Mouse (Mus musculus) large intestine, adult 2 months (tissue): ENCODE results near the gene Cpt1c. TPM values are rescaled to one million over a fixed set of nuclear protein-coding genes. Genes with fewer than 3 reads are reported as not detected.

Experiments used
- DNase-seq: peaks from one replicate; pipeline ENCODE4 v3.0.0-alpha.2; 2012; ENCODE audit warnings: low read depth, low spot score
- WGBS: fragments of 180-500 bp; shearing (Covaris S2); methylation state at CpG from one replicate; pipeline ENCODE4 v1.1.7; 2018; 5-methylcytosine and 5-hydroxymethylcytosine counted together
- polyA plus RNA-seq: library from polyadenylated mRNA; depleted of rRNA; stranded (reverse); fragments of >200 nt; gene quantifications from 2 replicates; pipeline ENCODE4 v1.2.3, GENCODE M21; 2012; rRNA removed

Gene Cpt1c
- polyA plus RNA-seq, 1 experiment, result 4.2 TPM

GRCm38 (mm10) chr7:44929204-44930151 lies 45.2 kb downstream of the Cpt1c start, which contains the start of gene Ap2a1:
Gene Ap2a1, minus strand, starts transcription at chr7:44929496.
- peak; percentile 98 for DNase-seq
- under 1% methylated on average over 84 of the region's 84 CpGs for WGBS

GRCm38 (mm10) chr7:44928570-44928969 lies 46.1 kb downstream of the Cpt1c start:
- WGBS, result 0% methylated on average over 1 of the region's 1 CpGs
- DNase-seq, result no peak

DNA sequence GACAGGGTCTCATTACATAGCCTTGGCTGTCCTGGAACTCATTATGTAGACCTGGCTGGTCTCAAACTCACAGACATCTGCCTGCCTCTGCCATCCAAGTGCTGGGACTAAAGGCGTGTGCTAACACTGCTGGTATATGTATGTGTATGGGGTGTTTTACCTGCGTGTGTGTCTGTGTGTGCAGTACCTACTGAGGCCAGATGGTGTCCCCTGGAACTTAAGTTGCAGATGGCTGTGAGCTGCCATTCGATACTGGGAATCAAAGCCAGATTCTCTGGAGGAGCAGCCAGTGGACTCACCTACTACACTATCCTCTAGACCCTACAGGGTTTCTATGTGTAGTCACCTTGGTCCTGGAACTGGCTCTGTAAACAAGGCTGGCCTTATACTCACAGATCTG lies 49.2 kb downstream of the Cpt1c start:
- no peak for DNase-seq
- WGBS, result 65% methylated on average over 3 of the region's 3 CpGs

DNA sequence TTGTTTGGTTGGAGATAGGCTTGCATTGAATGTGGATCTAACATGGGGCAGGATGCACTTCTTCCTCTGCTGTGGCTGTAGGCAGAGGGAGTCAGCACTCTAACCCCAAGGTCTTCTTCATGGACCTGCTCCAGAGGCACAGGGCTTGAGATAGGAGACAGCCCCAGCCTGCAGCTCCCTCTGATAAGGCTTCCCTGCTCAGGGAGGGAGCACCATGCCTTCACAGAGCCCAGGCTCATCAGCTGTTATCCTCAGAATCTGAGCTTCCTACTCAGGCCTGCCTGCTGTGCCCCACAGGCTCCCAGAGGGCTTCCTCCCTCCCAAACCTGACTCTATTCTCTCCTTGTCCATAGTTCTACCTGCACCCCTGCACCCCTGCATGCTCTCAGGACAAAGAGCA lies 52.1 kb downstream of the Cpt1c start:
- no peak for DNase-seq

GRCm38 (mm10) chr7:44919127-44919526 lies 55.5 kb downstream of the Cpt1c start:
- WGBS, result 89% methylated on average over 5 of the region's 5 CpGs
- no peak for DNase-seq

- no peak for DNase-seq
- 48% methylated on average over 3 of the region's 3 CpGs for WGBS
These were observed 56.4 kb downstream of the Cpt1c start for GRCm38 (mm10) chr7:44918219-44918618.

DNA sequence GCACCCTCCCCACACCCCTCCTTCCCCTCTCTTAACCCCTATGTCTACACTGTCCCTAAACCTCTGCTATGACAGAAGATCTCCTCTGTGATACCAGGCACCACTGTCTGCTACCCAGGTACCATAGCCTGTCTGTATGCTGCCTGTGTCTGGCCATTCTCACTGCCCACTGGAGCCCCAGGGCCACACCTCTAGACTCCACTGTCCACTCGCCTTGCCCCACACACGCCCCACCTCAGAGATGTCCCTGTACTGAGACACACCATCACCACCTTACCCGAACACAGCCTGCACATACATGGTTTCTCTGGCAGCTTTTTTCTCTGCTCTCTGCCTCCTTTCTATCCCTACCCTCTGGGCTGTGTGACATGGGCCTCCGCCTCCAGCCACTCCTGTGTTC lies 57.8 kb downstream of the Cpt1c start:
- DNase-seq, result no peak
- 90% methylated on average over 4 of the region's 4 CpGs for WGBS

GRCm38 (mm10) chr7:44916191-44916590 lies 58.5 kb downstream of the Cpt1c start:
- 84% methylated on average over 6 of the region's 6 CpGs for WGBS
- no peak for DNase-seq

GRCm38 (mm10) chr7:44915314-44915713 lies 59.3 kb downstream of the Cpt1c start:
- 96% methylated on average over 9 of the region's 9 CpGs for WGBS
- no peak for DNase-seq

DNA sequence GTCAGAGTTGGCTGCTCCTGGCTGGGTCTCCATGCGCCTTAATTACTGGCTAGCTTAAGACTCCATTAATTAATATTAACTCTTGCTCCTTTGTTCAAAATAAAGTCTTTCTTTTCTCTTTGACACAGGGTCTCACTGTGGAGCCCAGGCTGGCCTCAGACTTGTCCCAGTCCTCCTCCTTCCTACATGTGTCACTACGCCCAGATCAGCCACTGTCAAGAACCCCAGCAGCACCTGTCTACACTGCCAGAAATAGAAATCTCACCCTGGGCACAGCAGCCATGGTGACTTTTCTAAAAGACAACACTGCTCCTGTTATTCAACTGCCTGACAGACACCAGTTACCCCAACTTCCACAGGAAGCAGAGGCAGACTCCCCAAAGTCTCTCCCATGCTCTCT lies 60.3 kb downstream of the Cpt1c start:
- WGBS, result 96% methylated on average over 2 of the region's 2 CpGs
- no peak for DNase-seq

Other genes with a start within 250 kb of the Cpt1c start
- gene Vrk3, start 226.4 kb downstream of the Cpt1c start, polyA plus RNA-seq, result 68.3 and 78.0 TPM in 2 replicates
- 0.36 and 0.75 TPM in 2 replicates for gene Zfp473, start 223.8 kb downstream of the Cpt1c start, polyA plus RNA-seq
- gene Nup62, start 158.8 kb downstream of the Cpt1c start, polyA plus RNA-seq, result 50.3 and 51.3 TPM in 2 replicates
- 13.9 and 14.8 TPM in 2 replicates for gene Il4i1, start 158.5 kb downstream of the Cpt1c start, polyA plus RNA-seq
- gene Atf5, start 158.2 kb downstream of the Cpt1c start, polyA plus RNA-seq, result 29.8 and 41.4 TPM in 2 replicates
- 61.3 and 67.2 TPM in 2 replicates for gene Akt1s1, start 125.9 kb downstream of the Cpt1c start, polyA plus RNA-seq
- gene Tbc1d17, start 125.8 kb downstream of the Cpt1c start, polyA plus RNA-seq, result 44.6 and 49.0 TPM in 2 replicates
- gene Pnkp, start 117.7 kb downstream of the Cpt1c start, polyA plus RNA-seq, result 52.1 and 57.9 TPM in 2 replicates
- 111 and 141 TPM in 2 replicates for gene Ptov1, start 105.1 kb downstream of the Cpt1c start, polyA plus RNA-seq
- gene Med25, start 82.1 kb downstream of the Cpt1c start, polyA plus RNA-seq, result 69.4 and 102 TPM in 2 replicates
- 19.9 and 21.7 TPM in 2 replicates for gene Fuz, start 78.8 kb downstream of the Cpt1c start, polyA plus RNA-seq
- 55.6 and 80.7 TPM in 2 replicates for gene Ap2a1, start 45.4 kb downstream of the Cpt1c start, polyA plus RNA-seq
- gene Tsks, start 31.6 kb downstream of the Cpt1c start, polyA plus RNA-seq, result not detected in 2 replicates
- gene Prmt1, start 11.7 kb upstream of the Cpt1c start, polyA plus RNA-seq, result 167 and 188 TPM in 2 replicates
- gene Irf3, start 22.8 kb upstream of the Cpt1c start, polyA plus RNA-seq, result 107 and 110 TPM in 2 replicates
- 20.8 and 23.3 TPM in 2 replicates for gene Bcl2l12, start 23.9 kb upstream of the Cpt1c start, polyA plus RNA-seq
- gene Scaf1, start 41.5 kb upstream of the Cpt1c start, polyA plus RNA-seq, result 32.3 and 44.7 TPM in 2 replicates
- gene Rras, start 43.1 kb upstream of the Cpt1c start, polyA plus RNA-seq, result 112 and 124 TPM in 2 replicates
- 5.4 and 6.2 TPM in 2 replicates for gene Prr12, start 78.0 kb upstream of the Cpt1c start, polyA plus RNA-seq
- 52.4 and 66.9 TPM in 2 replicates for gene Nosip, start 87.6 kb upstream of the Cpt1c start, polyA plus RNA-seq
- 77.3 and 92.5 TPM in 2 replicates for gene Prrg2, start 87.8 kb upstream of the Cpt1c start, polyA plus RNA-seq
- gene Rcn3, start 117.4 kb upstream of the Cpt1c start, polyA plus RNA-seq, result 44.3 and 48.6 TPM in 2 replicates
- 75.3 and 85.1 TPM in 2 replicates for gene Fcgrt, start 129.0 kb upstream of the Cpt1c start, polyA plus RNA-seq
- 407 and 500 TPM in 2 replicates for gene Rps11, start 149.6 kb upstream of the Cpt1c start, polyA plus RNA-seq
- 2,093 and 2,372 TPM in 2 replicates for gene Rpl13a, start 153.9 kb upstream of the Cpt1c start, polyA plus RNA-seq
- gene Gm45713, start 161.4 kb upstream of the Cpt1c start, polyA plus RNA-seq, result 0.78 and 1.1 TPM in 2 replicates
- 30.5 and 38.2 TPM in 2 replicates for gene Flt3l, start 161.6 kb upstream of the Cpt1c start, polyA plus RNA-seq
- 62.5 and 65.5 TPM in 2 replicates for gene Pih1d1, start 179.5 kb upstream of the Cpt1c start, polyA plus RNA-seq
- gene Aldh16a1, start 179.7 kb upstream of the Cpt1c start, polyA plus RNA-seq, result 152 and 159 TPM in 2 replicates
- gene Slc17a7, start 189.1 kb upstream of the Cpt1c start, polyA plus RNA-seq, result 0.07 and 0.11 TPM in 2 replicates
- not detected in 2 replicates for gene Gfy, start 204.7 kb upstream of the Cpt1c start, polyA plus RNA-seq
- gene Pth2, start 206.1 kb upstream of the Cpt1c start, polyA plus RNA-seq, result not detected in 2 replicates
- gene Ccdc155, start 230.0 kb upstream of the Cpt1c start, polyA plus RNA-seq, result 0.09 TPM in 1 of 2 replicates, not detected in the other
- gene Dkkl1, start 237.3 kb upstream of the Cpt1c start, polyA plus RNA-seq, result 0.47 and 0.67 TPM in 2 replicates
- 8.9 and 11.4 TPM in 2 replicates for gene Tead2, start 240.9 kb upstream of the Cpt1c start, polyA plus RNA-seq